Mouse (Mus musculus): ENCODE data around the gene Ankef1. TPM values are rescaled to one million over a fixed set of nuclear protein-coding genes. Genes with fewer than 3 reads are reported as not detected.

The Ankef1 gene
- polyA plus RNA-seq (2014; fragmentation: Nextera tagmentation; extraction: Ambion mirVana), result 0.50 and 0.76 TPM in 2 replicates

DNA sequence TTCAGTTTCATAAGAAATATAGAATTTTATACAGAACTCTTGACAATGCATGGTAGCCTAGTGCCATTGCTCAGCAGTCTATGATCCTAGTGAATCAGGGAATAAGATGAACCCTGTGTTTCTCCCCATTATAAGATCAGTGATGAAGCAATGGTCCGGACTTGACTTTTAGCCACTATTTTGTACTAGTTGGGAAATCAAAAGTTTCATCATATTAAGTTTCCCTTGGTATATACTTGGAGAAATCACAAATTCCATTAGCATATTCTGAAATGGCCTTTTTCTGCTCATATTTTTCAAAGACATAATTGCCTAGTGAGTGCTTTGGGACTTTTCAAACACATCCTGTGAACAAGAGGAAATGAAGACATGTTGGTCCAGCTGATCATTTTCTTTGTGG is at the start of gene Ankef1:
Gene Ankef1 (plus strand): TSS at position 260 of the 400 bp plus-strand sequence.
- DNase-seq, result no peak
- Histone ChIP-seq H3K9ac (replicated peaks; ENCODE audit: low read length) (no peak within 1 kb of the TSS), H3K36me3 (ENCODE audit: control insufficient read depth, insufficient read depth, low read length) (no peaks in the 10 kb centered on the region), H3K27me3 (ENCODE audit: control insufficient read depth, insufficient read depth, low read length) (no peaks in the 10 kb centered on the region), H3K9me3 (ENCODE audit: control insufficient read depth, low read length) (no peaks in the 10 kb centered on the region), H3K4me1 (ENCODE audit: control insufficient read depth, insufficient read depth, low read length) (no peaks in the 10 kb centered on the region), H3K27ac (replicated peaks; ENCODE audit: low read depth, low read length) (no peak within 1 kb of the TSS), H3K4me2 (ENCODE audit: low read length) (no peak within 1 kb of the TSS), H3K4me3 (replicated peaks; ENCODE audit: low read depth, low read length) (no peak within 1 kb of the TSS)
- WGBS, result 100% methylated on average over 1 of the region's 1 CpGs
- no peak for ATAC-seq (ENCODE audit: low FRiP score, low TSS enrichment)

DNA sequence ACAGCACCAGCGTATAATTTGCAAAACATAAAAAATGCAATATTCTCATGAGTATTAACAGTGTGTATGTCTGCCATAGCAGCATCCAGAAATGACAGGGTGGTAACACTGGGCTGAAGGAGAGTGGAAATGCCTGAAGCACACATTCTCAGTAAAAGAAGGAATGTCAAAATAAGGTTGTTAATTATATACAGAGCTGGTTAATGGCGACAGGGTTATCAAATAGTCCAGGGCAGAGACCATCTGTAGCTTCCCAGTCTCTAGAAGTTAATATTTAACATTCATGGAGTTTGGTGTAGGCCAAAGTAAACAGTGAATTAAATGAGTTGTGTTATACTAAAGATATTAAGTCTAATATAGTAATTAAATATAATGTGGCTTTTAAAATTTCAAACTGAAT is 45.2 kb upstream of the Ankef1 start:
- no peak overlapping the region for H3K4me2 ChIP-seq (ENCODE audit: low read length)
- no peaks in the 10 kb centered on the region for H3K4me1 ChIP-seq (ENCODE audit: control insufficient read depth, insufficient read depth, low read length)
- no peaks in the 10 kb centered on the region for H3K9me3 ChIP-seq (ENCODE audit: control insufficient read depth, low read length)
- no peak for DNase-seq
- no peak for ATAC-seq (ENCODE audit: low FRiP score, low TSS enrichment)
- no peaks in the 10 kb centered on the region for H3K36me3 ChIP-seq (ENCODE audit: control insufficient read depth, insufficient read depth, low read length)
- no peaks in the 10 kb centered on the region for H3K27me3 ChIP-seq (ENCODE audit: control insufficient read depth, insufficient read depth, low read length)
- no peak overlapping the region for H3K4me3 ChIP-seq (replicated peaks; ENCODE audit: low read depth, low read length)
- WGBS, result 70% methylated on average over 2 of the region's 2 CpGs
- H3K9ac ChIP-seq (replicated peaks; ENCODE audit: low read length), result no peak overlapping the region
- H3K27ac ChIP-seq (replicated peaks; ENCODE audit: low read depth, low read length), result no peak overlapping the region

DNA sequence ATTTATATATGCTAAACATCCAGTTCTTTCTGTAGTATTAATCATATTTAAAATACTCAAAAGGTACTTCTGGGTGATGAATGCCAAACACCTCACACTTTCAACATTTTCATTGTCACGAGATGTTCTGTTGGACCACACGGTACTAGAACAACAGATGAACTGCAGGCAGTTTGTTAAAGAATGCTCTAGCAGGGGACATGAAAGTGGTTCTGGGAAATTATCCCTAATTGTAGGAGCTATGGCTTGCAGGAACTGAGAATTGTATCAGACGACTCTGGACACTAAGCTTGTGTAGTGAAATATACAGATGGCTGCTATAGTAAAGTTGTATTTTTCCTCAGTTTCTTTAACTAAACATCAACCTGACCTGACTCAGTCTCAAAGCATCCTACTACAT is 44.8 kb upstream of the Ankef1 start:
- DNase-seq, result no peak
- no peak overlapping the region for H3K4me3 ChIP-seq (replicated peaks; ENCODE audit: low read depth, low read length)
- no peaks in the 10 kb centered on the region for H3K36me3 ChIP-seq (ENCODE audit: control insufficient read depth, insufficient read depth, low read length)
- H3K9ac ChIP-seq (replicated peaks; ENCODE audit: low read length), result no peak overlapping the region
- no peak overlapping the region for H3K4me2 ChIP-seq (ENCODE audit: low read length)
- 90% methylated on average over 3 of the region's 3 CpGs for WGBS
- H3K27ac ChIP-seq (replicated peaks; ENCODE audit: low read depth, low read length), result no peak overlapping the region
- no peaks in the 10 kb centered on the region for H3K4me1 ChIP-seq (ENCODE audit: control insufficient read depth, insufficient read depth, low read length)
- H3K27me3 ChIP-seq (ENCODE audit: control insufficient read depth, insufficient read depth, low read length), result no peaks in the 10 kb centered on the region
- no peaks in the 10 kb centered on the region for H3K9me3 ChIP-seq (ENCODE audit: control insufficient read depth, low read length)
- no peak for ATAC-seq (ENCODE audit: low FRiP score, low TSS enrichment)

DNA sequence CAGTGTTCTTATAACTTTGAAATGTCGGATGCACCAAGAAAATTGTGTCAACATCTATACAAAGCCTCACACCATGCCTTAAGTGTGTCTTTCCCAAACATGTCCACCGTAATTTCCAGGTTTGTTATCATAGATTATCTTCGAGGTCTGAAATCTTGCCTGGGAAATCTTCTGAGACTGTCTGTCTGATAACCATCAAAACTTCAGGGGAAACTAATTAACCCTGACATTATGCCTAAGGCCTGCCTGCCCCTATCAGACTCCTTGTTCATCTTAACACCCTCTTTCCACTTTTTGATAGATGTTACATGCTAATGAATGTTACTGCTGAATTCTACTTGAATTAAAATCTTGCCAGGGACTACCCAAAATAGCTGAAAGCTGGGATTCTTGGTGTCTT is 24.1 kb upstream of the Ankef1 start:
- H3K9ac ChIP-seq (replicated peaks; ENCODE audit: low read length), result no peak overlapping the region
- no peaks in the 10 kb centered on the region for H3K4me1 ChIP-seq (ENCODE audit: control insufficient read depth, insufficient read depth, low read length)
- 73% methylated on average over 3 of the region's 3 CpGs for WGBS
- H3K9me3 ChIP-seq (ENCODE audit: control insufficient read depth, low read length), result no peaks in the 10 kb centered on the region
- no peak overlapping the region for H3K27ac ChIP-seq (replicated peaks; ENCODE audit: low read depth, low read length)
- no peaks in the 10 kb centered on the region for H3K36me3 ChIP-seq (ENCODE audit: control insufficient read depth, insufficient read depth, low read length)
- no peaks in the 10 kb centered on the region for H3K27me3 ChIP-seq (ENCODE audit: control insufficient read depth, insufficient read depth, low read length)
- H3K4me3 ChIP-seq (replicated peaks; ENCODE audit: low read depth, low read length), result no peak overlapping the region
- ATAC-seq (ENCODE audit: low FRiP score, low TSS enrichment), result no peak
- H3K4me2 ChIP-seq (ENCODE audit: low read length), result no peak overlapping the region
- no peak for DNase-seq

DNA sequence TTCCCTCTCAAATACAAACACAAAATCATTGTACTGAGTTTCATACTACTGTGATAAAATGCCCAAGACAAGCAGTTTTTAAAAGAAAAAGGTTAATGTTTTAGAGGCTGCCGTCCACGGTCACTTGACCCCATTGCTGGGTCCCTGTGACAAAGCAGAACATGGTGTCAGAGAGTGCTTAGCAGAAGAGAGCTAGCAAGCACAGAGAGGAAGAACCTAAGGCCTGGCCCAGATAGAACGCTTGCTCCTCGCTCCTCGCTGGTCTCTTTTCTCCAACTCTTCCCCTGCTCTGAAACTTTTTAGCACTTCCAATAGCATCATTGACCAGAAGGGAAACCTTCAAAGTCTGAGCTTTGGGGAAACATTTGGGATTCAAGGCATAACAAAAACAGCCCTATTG is 19.4 kb upstream of the Ankef1 start:
- no peak for DNase-seq
- H3K27me3 ChIP-seq (ENCODE audit: control insufficient read depth, insufficient read depth, low read length), result no peaks in the 10 kb centered on the region
- no peaks in the 10 kb centered on the region for H3K9me3 ChIP-seq (ENCODE audit: control insufficient read depth, low read length)
- no peaks in the 10 kb centered on the region for H3K36me3 ChIP-seq (ENCODE audit: control insufficient read depth, insufficient read depth, low read length)
- no peaks in the 10 kb centered on the region for H3K4me1 ChIP-seq (ENCODE audit: control insufficient read depth, insufficient read depth, low read length)
- no peak overlapping the region for H3K4me3 ChIP-seq (replicated peaks; ENCODE audit: low read depth, low read length)
- no peak overlapping the region for H3K27ac ChIP-seq (replicated peaks; ENCODE audit: low read depth, low read length)
- ATAC-seq (ENCODE audit: low FRiP score, low TSS enrichment), result no peak
- 79% methylated on average over 5 of the region's 5 CpGs for WGBS
- no peak overlapping the region for H3K4me2 ChIP-seq (ENCODE audit: low read length)
- no peak overlapping the region for H3K9ac ChIP-seq (replicated peaks; ENCODE audit: low read length)

DNA sequence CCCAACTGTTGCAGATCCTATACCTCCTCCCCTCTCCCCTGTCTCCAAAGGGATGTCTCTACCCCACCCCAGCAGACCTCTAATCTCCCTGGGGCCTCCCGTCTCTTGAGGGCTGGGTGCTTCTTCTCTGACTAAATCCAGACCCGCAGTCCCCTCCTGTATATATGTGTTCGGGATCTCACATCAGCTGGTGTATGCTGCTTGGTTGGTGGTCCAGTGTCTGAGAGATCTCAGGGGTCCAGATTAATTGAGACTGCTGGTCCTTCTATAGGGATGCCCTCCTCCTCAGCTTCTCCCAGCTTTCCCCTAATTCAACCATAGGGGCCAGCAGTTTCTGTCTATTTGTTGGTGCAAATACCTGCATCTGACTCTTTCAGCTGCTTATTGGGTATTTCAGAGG is 18.7 kb upstream of the Ankef1 start:
- Histone ChIP-seq H3K4me2 (ENCODE audit: low read length) (no peak overlapping the region), H3K27me3 (ENCODE audit: control insufficient read depth, insufficient read depth, low read length) (no peaks in the 10 kb centered on the region), H3K36me3 (ENCODE audit: control insufficient read depth, insufficient read depth, low read length) (no peaks in the 10 kb centered on the region), H3K9me3 (ENCODE audit: control insufficient read depth, low read length) (no peaks in the 10 kb centered on the region), H3K4me3 (replicated peaks; ENCODE audit: low read depth, low read length) (no peak overlapping the region), H3K4me1 (ENCODE audit: control insufficient read depth, insufficient read depth, low read length) (no peaks in the 10 kb centered on the region), H3K27ac (replicated peaks; ENCODE audit: low read depth, low read length) (no peak overlapping the region), H3K9ac (replicated peaks; ENCODE audit: low read length) (no peak overlapping the region)
- DNase-seq, result no peak
- 78% methylated on average over 3 of the region's 3 CpGs for WGBS
- no peak for ATAC-seq (ENCODE audit: low FRiP score, low TSS enrichment)

DNA sequence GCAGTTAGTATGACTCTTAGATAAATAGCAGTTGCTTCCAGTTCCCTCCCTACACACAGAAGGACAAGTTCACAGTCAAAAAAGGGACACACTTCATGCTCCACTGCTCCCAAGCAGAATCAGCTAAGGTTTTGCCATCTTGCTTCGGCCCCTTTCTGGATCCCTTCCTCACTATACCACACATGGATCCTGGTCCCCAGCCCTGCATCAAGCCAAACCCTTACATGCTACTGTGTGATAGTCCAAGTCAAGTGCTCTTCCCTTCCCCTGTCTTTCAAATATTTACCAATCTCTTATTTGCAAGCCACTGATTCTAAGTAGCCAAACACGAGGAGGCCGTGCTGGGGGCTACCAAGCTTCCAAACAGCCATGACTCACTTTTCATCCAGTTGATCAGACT is 16.8 kb upstream of the Ankef1 start:
- DNase-seq (no peak), ATAC-seq (ENCODE audit: low FRiP score, low TSS enrichment) (no peak)
- Histone ChIP-seq H3K4me2 (ENCODE audit: low read length) (no peak overlapping the region), H3K27me3 (ENCODE audit: control insufficient read depth, insufficient read depth, low read length) (no peaks in the 10 kb centered on the region), H3K27ac (replicated peaks; ENCODE audit: low read depth, low read length) (no peak overlapping the region), H3K9ac (replicated peaks; ENCODE audit: low read length) (no peak overlapping the region), H3K4me1 (ENCODE audit: control insufficient read depth, insufficient read depth, low read length) (no peaks in the 10 kb centered on the region), H3K36me3 (ENCODE audit: control insufficient read depth, insufficient read depth, low read length) (no peaks in the 10 kb centered on the region), H3K4me3 (replicated peaks; ENCODE audit: low read depth, low read length) (no peak overlapping the region), H3K9me3 (ENCODE audit: control insufficient read depth, low read length) (no peaks in the 10 kb centered on the region)
- 62% methylated on average over 3 of the region's 3 CpGs for WGBS

DNA sequence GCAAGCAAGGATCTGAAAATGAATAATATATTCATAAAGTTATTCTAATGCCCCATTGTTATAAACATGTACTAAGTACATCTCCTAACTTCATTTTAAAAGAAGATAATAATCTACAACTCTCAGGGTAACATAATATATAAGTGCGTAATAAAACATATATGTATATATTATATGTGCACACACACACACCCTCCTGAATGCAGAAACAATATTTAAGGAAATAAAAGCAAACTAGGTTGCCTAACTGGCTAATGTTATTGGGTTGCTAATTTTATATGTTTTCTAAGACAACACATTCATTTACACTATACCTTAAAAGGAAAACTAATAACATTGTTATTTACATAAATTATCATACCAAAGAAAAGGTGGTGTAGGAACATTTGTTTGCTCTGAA is 16.3 kb upstream of the Ankef1 start:
- H3K9ac ChIP-seq (replicated peaks; ENCODE audit: low read length), result no peak overlapping the region
- ATAC-seq (ENCODE audit: low FRiP score, low TSS enrichment) (peak; percentile 29; the same call in 1 of the 2 replicates), DNase-seq (no peak)
- no peak overlapping the region for H3K4me2 ChIP-seq (ENCODE audit: low read length)
- no peak overlapping the region for H3K4me3 ChIP-seq (replicated peaks; ENCODE audit: low read depth, low read length)
- no peaks in the 10 kb centered on the region for H3K27me3 ChIP-seq (ENCODE audit: control insufficient read depth, insufficient read depth, low read length)
- H3K9me3 ChIP-seq (ENCODE audit: control insufficient read depth, low read length), result no peaks in the 10 kb centered on the region
- 92% methylated on average over 1 of the region's 1 CpGs for WGBS
- no peak overlapping the region for H3K27ac ChIP-seq (replicated peaks; ENCODE audit: low read depth, low read length)
- H3K36me3 ChIP-seq (ENCODE audit: control insufficient read depth, insufficient read depth, low read length), result no peaks in the 10 kb centered on the region
- no peaks in the 10 kb centered on the region for H3K4me1 ChIP-seq (ENCODE audit: control insufficient read depth, insufficient read depth, low read length)

DNA sequence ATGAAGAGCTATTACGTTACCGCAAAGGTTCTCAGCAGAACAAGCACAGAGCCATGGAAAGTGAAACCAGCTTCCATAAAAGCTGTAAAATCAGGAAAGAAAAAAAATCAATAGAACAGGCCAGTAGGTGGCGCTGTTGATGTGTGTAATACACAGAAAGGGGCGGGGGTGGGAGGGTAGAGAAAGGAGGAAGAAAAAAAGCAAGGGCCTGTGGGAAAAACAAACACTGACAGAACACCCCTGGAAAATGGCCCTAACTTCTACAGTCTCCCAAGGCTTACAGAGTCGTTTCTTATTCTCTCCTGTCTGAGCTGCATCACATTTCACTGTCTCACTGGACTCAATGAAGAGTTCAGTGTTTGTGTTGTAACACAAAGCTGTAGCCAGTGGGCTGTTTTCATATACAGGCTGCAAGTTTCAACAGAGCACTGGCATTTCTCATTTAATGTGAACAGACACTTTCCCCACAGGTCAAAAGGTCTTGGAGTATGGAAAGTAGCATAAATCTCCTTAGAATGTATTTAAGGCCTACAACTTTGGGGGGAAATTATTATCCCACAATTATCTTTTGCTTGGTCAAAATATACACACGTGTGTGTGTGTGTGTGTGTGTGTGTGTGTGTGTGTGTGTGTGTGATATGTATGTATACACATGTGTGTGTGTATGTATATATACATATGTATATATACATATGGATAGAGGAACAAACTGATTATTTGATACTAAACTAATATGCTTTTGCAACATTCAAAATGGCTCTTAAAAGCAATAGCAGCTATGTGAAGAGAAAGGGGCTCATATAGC is 15.7 kb upstream of the Ankef1 start:
- Histone ChIP-seq H3K4me1 (ENCODE audit: control insufficient read depth, insufficient read depth, low read length) (no peaks in the 10 kb centered on the region), H3K36me3 (ENCODE audit: control insufficient read depth, insufficient read depth, low read length) (no peaks in the 10 kb centered on the region), H3K27ac (replicated peaks; ENCODE audit: low read depth, low read length) (0 out of 2 replicates have a peak overlapping the region, but pooled peaks have one; percentile 20), H3K9ac (replicated peaks; ENCODE audit: low read length) (no peak overlapping the region), H3K4me3 (replicated peaks; ENCODE audit: low read depth, low read length) (no peak overlapping the region), H3K4me2 (ENCODE audit: low read length) (no peak overlapping the region), H3K27me3 (ENCODE audit: control insufficient read depth, insufficient read depth, low read length) (no peaks in the 10 kb centered on the region), H3K9me3 (ENCODE audit: control insufficient read depth, low read length) (no peaks in the 10 kb centered on the region)
- peak; percentile 95 for DNase-seq
- WGBS, result 15% methylated on average over 6 of the region's 6 CpGs
- ATAC-seq (ENCODE audit: low FRiP score, low TSS enrichment), result peak; percentile 76; the same call in 1 of the 2 replicates
